Mouse (Mus musculus) inflammation-experienced regulatory T-cells, adult 6 months (primary cell): ENCODE measurements around the gene Hdgf. TPM values are rescaled to one million over a fixed set of nuclear protein-coding genes. Genes with fewer than 3 reads are reported as not detected.
A peak's percentile ranks its signal among the peaks of the same experiment; 100 is the strongest.

Experiments
- ATAC-seq: one replicate; pipeline ENCODE4 v1.8.0; 2017
- polyA plus RNA-seq, 3 experiments: library from polyadenylated mRNA; unstranded; fragments of 100-300 nt; shearing (Covaris generic); gene quantifications; one replicate each; pipeline ENCODE4 v1.2.1; 2017

Hdgf gene
- polyA plus RNA-seq, 3 experiments from 2014 or later: 39.0 to 54.0 (median 41.4) TPM

DNA sequence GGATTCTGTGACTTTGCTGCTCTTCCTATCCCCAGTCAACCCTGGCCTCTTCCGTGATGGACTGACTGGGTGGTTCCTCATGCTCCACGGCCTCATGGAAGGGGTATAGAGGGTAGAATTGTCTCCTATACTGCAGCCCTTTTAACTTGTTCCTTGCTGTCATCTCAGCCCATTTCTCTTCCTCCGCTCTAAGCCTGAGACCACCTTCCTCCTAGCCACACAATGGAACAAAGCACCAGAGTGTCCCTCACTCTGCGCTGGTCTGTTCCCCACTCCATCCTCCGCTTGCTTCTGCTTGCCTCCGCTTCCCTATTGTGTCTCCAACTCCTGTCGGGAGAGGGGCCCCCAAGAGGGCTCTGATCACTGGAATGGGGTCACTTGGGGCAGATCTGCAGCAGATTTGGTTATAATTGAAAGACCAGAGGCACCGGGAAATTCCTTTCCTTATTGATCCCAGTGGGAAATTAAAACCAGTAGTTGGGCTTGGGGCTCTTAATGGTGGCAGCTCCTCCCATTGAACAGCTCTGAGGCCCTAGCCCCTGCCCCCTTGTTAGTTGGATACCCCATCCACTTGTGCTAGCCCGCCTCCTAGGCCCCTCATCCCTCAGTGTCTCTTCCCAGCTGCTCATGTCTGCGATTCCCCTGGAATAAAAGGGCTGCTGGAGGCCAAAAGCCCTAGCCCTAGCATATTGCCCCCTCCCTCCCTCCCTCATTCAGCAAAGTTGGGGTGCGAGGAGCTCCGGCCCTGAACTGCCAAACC, 39.8 kb downstream of the Hdgf start:
- ATAC-seq: no peak

DNA sequence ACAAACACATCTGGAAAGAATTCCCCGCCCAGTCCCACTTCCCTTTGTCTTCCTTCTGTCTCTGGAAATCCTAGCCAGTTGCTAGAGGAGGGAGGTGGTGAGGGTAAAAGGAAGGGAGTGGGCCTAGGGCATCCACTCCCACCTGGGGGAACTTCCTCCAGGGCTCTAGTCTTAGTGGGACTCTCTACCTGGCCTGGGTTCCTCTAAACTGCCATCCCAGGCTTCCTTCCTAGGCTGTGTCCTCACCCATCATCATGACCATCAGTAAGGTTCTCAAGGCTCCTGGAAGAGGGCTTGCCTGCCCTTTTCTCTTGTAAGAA, 40.4 kb downstream of the Hdgf start:
- no peak for ATAC-seq

DNA sequence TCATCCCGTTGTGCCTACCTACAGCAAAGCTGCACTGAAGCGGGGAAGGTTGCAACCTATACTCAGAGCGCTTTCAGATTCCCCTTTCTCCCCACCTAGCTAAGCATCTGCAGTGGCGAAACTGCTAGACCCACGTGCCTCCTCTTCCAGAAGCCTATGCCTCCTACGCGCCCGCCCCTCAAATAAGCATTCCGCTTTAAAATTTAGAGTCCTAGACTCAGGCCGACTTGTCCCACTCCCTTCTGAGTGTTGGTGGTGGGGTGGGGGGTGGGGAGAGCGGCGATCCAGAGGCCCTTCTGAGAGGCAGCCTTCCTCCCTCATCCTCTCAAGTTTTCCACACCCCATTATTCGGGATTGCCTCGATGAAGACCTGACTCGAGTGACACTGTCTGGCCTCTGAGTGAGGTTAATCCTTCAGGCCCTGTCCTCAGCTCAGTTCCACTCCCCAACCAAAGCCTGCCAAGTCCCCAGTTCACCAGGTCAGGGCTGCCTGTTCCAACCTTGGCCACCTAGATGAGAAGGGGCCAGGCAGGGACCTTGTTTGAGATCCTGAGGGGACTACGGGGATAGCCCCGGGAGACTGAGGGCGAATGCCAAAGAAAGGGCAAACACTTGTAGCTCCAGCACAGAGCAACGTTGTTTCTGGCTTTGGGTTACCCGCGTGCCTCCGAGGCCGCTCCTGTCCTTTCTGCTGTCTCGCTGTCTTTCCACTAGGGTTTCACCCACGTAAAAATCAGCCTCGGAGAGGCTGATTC, 41.1 kb downstream of the Hdgf start:
- ATAC-seq: peak; percentile 41

DNA sequence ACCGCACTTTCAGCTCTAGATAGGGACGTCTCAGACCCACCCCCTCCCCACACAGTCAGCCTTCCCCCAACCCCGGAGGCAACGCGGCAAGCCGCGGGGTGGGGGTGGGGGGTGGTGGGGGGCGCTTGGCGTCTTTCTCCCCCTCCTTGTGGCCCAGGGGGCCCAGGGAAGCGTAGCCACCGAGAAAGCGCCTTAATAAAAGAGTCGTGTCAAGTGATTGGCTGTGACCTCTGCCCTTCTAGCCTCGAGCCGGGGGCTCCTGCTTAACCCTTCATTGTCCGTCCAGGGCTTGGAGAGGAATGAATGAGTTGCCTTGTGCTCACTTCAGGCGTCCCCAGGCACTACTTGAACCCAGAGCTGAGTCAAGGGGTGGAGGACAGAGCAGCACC, 41.7 kb downstream of the Hdgf start:
- ATAC-seq: no peak

DNA sequence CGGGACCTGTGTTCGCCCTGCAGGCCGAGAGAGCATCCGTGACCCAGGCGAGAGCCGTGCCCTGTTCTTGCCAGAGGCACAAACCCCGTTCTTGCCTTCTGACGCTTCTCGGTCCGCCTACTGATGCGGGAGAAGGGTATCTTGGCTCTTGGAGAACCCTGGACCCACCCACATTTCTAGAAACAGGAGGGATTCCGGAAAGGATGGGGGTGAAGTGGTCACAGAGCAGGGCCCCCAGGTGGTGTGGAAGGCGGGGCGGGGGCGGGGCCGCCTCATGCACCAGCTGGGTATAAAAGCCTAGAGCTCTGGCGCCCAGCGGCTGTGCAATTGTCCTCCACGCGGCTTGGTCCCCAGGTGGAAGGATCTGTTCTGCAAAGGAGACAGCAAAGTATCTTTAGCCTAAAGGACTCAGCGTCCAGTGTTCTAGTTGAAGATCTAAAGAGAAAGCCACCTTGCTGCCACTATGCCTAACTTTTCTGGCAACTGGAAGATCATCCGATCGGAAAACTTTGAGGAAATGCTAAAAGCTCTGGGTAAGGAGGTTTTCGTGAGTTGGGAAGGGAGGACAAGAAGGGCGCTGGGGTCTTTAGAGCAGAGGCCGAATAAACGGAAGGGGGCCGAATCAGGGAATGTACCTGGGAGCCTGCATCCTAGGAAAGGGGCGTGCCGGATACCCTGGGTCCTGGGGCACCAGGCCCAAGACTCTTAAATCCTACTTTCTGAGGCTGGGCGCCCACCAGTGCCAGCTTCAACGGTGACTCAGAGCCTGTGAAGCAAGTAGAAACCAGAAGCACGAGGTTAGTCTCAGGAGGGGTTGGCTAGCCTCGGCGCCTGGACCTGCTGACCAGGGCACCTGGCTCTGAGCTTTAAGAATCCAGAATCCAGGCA, 42.5 kb downstream of the Hdgf start, which contains the start of gene Crabp2:
Gene Crabp2, plus strand, starts transcription at position 289 of the 888 bp plus-strand sequence.
- ATAC-seq: no peak

DNA sequence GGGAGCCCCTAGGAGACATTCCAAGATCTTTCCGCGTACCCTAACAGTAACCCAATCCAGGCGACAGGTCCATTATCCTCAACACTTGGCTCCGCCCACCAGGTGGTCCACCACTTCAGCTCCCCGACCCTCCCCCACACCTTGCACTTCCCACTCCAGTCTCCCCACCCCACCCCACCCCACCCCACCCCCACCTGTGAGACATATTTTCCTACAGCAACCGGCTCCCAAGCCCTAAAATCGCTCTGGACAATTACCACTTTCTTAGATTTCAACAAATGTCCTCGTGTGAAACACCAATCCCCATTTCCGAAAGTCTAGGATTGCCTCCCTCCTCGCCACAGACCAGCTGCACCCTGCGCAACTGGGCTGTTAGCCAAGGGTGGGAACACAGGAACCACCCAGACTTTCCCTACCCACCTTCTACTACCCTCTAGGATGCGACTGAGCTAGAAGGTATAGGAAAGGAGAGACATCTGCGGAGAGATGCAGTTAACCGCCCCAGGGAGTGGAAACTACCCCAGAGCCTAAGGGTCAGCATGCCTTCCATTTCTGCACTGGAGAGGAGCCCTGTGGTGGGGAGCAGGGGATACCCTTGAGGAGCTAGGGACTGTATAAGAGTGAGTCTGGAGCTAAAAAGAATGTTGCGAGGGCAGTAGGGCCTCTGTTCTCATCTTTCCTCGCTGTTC, 43.3 kb downstream of the Hdgf start:
- ATAC-seq: no peak

DNA sequence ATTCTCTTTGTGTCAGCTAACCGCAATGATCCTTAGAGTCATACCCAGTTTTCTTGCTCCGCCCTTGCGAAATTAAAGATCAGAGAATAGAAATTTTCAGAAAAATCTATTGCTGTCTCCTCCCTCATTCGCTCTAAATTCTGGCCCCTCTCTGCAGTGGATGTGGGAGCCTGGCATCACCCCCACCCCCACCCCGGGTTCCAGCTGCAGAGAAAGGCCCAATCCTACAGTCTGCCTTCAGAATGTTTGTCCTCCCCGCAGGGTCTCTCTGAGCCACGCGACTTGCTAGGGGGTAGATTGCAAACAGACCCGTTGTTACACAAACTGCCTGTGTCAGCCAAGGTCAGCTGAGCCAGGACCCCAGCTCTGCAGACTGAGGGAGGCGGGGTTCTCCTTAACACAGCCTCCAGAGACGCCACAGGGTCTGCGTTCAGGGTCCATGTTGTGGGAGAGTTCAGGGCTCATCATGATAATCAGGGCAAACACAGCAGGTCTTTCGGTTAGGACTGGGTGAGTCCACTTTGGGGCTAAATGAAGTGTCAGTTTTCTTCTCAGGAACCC, 43.9 kb downstream of the Hdgf start:
- no peak for ATAC-seq

DNA sequence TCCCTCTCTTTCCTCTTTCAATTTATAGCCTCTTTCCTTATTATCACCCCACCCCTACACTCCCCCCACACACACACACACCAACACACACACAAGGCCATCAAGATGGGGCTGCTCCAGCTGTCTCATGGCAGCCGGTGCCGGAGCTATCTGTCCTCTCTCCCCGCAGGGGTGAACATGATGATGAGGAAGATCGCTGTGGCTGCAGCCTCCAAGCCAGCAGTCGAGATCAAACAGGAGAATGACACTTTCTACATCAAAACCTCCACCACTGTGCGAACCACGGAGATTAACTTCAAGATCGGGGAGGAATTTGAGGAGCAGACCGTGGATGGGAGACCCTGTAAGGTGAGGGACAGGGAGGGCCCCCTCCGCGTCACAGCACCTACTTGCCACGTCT, 45.8 kb downstream of the Hdgf start:
- no peak for ATAC-seq

DNA sequence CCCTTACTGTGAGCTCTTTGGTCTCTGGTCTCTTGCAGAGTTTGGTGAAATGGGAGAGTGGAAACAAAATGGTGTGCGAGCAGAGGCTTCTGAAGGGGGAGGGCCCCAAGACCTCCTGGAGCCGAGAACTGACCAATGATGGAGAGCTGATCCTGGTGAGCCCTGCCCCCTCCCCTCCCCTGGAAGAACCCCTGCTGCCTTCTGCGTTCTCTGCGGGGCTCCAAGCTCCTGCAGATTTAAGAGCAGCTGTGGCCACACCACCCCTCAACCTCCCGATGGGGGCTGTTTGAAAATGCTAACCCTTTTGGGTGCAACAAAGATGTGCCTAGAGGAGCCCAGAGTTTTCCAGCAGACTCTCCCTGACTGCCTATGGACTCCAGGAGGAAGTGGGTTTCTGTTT, 46.3 kb downstream of the Hdgf start:
- ATAC-seq: no peak

DNA sequence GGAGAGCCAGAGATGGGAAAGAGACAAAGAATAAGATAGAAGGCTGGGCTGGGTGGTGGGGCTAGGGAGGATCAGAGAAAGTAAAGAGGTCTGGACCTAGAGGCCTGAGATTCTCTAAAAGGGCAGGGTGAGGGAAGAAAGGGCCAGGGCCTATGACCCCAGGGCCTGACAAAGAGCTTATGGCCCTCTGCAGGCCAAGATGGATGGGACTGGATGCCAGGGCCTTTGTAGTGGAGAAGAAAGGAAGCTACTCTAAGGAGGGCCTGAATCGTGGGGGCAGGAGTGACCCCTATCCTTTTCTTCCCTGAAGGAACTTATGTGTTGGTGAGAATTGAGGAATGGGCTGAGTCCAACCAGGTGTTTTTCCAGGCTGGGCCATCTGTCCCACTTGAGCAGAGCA, 51.9 kb downstream of the Hdgf start:
- no peak for ATAC-seq

DNA sequence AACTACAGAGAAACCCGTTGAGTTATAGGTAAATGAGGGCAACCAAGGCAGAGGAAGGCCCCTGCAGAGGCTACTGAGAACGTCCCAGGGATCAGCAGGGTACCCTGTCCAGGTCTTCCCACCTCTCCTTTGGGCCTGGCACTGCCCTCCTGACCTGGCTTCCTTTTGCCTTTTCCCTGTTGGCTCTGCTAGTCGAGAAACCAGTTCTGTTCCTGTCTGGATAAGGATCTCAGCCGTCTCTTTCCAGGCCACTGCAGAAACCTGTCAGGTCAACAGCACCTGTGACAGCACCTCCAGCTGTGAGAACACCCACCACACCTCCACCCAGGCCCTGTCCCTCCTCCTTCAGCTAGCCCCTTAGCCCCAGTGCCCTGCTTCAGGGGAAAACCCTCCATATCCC, 52.4 kb downstream of the Hdgf start:
- ATAC-seq: no peak

DNA sequence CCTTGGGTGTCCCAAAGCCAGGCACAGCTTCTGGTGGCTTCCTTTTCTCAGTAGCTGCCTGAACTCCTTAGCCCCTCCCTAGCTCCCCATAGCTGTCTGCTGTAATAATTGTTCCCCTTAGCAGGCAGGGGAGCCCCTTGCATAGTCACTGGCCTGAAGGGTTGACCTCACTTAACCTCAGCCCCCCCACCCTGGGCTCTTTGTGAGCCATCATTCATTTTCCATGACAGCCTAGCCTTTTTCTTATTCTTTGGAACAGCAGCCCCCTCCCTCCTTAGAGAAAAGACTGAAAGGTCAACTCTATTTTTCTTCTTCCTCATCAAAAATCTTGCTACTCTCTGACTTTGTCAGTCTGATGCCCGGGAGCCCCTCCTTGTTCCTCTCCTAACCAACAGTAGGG, 52.8 kb downstream of the Hdgf start:
- ATAC-seq: no peak

DNA sequence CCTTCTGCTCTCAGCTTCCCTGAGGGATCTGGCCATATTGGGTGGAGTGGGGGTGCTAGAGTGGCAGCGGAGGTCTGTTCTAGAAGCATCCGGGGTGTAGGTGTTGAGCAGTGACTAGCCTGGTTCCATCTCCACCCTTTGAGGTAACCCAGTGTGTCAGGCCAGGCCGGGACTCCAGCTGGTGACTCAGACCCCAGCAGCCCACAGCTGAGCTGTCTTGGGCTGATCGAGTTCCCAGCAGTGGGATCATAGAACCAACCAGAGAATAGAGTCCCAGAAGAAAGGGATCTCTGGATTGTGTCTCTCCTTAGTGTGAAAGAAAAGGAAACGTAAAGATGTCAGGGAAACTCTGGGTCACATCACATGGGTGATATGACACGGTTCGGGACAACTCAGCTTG, 53.2 kb downstream of the Hdgf start:
- ATAC-seq: no peak

DNA sequence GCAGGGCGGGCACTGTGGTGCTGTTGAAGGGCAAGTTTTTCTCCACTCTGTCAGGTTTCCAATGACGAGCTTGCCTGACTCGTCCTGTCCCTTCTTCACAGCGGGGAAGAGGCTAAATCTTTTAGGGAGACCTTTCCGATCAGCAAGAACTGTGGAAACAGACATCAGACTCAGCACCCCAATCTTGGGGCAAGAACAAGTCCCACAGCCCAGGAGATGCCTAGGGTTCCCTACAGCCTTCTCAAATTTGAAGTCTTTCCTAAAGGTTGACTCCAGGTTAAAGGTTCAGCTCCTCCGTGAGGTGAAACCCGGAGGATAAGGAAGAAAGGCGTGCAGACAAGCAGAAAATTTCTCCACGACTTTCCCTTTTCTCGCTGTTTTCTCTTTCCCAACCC, 54.1 kb downstream of the Hdgf start:
- ATAC-seq: no peak

DNA sequence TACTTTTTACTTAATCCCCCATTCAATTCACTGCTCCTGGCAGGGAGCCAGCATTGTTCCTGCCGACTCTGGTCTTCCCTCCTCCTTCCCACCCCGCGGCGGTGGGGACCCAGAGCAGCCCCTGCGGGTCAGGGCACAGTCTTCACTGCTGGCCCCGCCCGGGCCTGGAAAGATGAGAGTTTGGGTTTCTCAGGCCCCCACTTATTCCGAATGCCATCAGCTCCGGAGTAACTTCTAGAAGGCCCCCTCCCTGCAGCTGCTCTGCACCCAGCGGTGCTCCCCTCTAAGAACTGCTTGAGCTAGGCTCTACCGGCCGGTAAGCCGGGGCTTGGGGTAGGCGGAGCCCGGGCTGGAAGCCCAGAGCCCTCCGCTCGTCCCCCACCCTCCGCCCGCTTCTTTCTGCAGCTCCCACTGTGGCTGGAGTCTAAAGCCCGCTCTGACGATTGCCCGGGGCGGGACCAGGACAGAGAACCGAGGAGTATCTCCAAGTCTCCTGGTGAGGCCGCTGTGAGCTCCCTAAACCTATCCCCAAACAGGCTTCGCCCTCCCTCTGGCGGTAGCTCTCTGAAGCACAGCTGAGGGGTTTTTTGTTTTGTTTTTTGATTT, 54.6 kb downstream of the Hdgf start:
- ATAC-seq: peak; percentile 96

Other genes starting within 250 kb of the Hdgf start
- gene Lrrc71, start 157.7 kb upstream of the Hdgf start, polyA plus RNA-seq: 1 to 10 TPM in 2 of 3 experiments, under 1 TPM in 1; 0.82 to 1.1 (median 1.1) TPM
- under 1 TPM in 1 of 3 experiments, not detected in 2; 0.17 TPM for gene Ntrk1, start 111.2 kb upstream of the Hdgf start, polyA plus RNA-seq
- 1 to 10 TPM in 2 of 3 experiments, under 1 TPM in 1; 0.42 to 1.2 (median 1.1) TPM for gene Insrr, start 109.4 kb upstream of the Hdgf start, polyA plus RNA-seq
- 100 to 1,000 TPM in 1 of 3 experiments, 10 to 100 TPM in 2; 65.9 to 108 (median 76.0) TPM for gene Pear1, start 82.0 kb upstream of the Hdgf start, polyA plus RNA-seq
- gene Sh2d2a, start 59.6 kb upstream of the Hdgf start, polyA plus RNA-seq: 100 to 1,000 TPM; 231 to 280 (median 232) TPM
- gene Prcc, start 20.7 kb upstream of the Hdgf start, polyA plus RNA-seq: 1 to 10 TPM; 3.8 to 5.3 (median 4.2) TPM
- 100 to 1,000 TPM; 138 to 191 (median 188) TPM for gene Mrpl24, start 13.2 kb downstream of the Hdgf start, polyA plus RNA-seq
- gene Isg20l2, start 24.0 kb downstream of the Hdgf start, polyA plus RNA-seq: 10 to 100 TPM; 14.2 to 17.9 (median 16.4) TPM
- gene Rrnad1, start 24.4 kb downstream of the Hdgf start, polyA plus RNA-seq: 10 to 100 TPM; 19.5 to 30.1 (median 28.6) TPM
- not detected for gene Crabp2, start 42.3 kb downstream of the Hdgf start, polyA plus RNA-seq
- gene Nes, start 64.8 kb downstream of the Hdgf start, polyA plus RNA-seq: not detected
- gene Bcan, start 93.9 kb downstream of the Hdgf start, polyA plus RNA-seq: not detected
- gene Hapln2, start 121.3 kb downstream of the Hdgf start, polyA plus RNA-seq: not detected
- gene Gpatch4, start 136.8 kb downstream of the Hdgf start, polyA plus RNA-seq: 10 to 100 TPM; 20.8 to 37.5 (median 36.6) TPM
- 10 to 100 TPM; 68.3 to 75.7 (median 70.3) TPM for gene Naxe, start 152.2 kb downstream of the Hdgf start, polyA plus RNA-seq
- gene Ttc24, start 172.0 kb downstream of the Hdgf start, polyA plus RNA-seq: not detected
- gene Iqgap3, start 175.7 kb downstream of the Hdgf start, polyA plus RNA-seq: 1 to 10 TPM in 1 of 3 experiments, under 1 TPM in 2; 0.59 to 3.5 (median 0.82) TPM
- 10 to 100 TPM; 16.6 to 32.0 (median 27.7) TPM for gene Mef2d, start 236.1 kb downstream of the Hdgf start, polyA plus RNA-seq